Mouse (Mus musculus): ENCODE measurements at regions not wholly inside any gene's neighbourhood (a gene's known extent, or its start where the extent isn't known, plus 50 kb on each side); places are given as distances from the start of the nearest gene placed in this dataset.

DNA sequence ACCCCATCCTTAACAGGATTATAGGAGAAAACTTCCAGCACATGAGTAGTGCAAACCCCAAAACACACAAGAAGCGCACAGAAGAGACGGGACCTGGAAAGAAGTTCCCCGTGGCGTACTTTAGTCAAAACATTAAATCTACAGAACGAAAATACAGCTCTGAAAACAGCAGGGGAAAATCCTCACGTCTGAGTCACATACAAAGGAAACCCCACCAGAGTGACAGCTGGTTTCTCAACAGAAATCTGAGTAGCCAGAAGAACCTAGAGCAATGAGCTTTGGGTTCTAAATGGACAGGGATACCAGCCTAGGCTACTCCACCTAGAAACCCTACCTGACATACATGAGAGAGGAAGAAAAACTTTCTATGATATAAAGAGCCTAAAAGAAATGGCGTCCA lies 234.0 kb upstream of the Hs6st1 start:
- TF ChIP-seq POLR2A (IDR thresholded peaks at IDR 0.05; ENCODE audit: low read depth, low read length) (no peak), CTCF (IDR thresholded peaks at IDR 0.05; ENCODE audit: borderline replicate concordance, insufficient read depth, low read length) (no peak)

All from embryonic fibroblast, embryonic 13.5 days (primary cell).